Mouse (Mus musculus) forebrain, embryonic 16.5 days (tissue): ENCODE results near the gene Tmem150a. TPM values are rescaled to one million over a fixed set of nuclear protein-coding genes. Genes with fewer than 3 reads are reported as not detected.
A peak's percentile ranks its signal among the peaks of the same experiment; 100 is the strongest.

Experiments used
- ATAC-seq: fragments of 200-750 bp; cut with Nextera tagmentation; 2 replicates; pipeline ENCODE4 v1.8.0; 2017; ENCODE audit warnings: mild to moderate bottlenecking, moderate library complexity
- H3K27ac ChIP-seq: fragments of 300-500 bp; sonication (generic); 2 replicates; pipeline ENCODE4 v1.5.1; 2014; ENCODE audit warnings: low read length, control low read depth
- H3K27me3 ChIP-seq: fragments of 300-500 bp; sonication (generic); replicated peaks from 2 replicates; pipeline ENCODE4 v1.6.1; 2014; ENCODE audit warnings: low read length; ENCODE audit not compliant: control insufficient read depth, insufficient read depth
- H3K36me3 ChIP-seq: fragments of 300-500 bp; sonication (generic); 2 replicates; pipeline ENCODE4 v1.6.1; 2014; ENCODE audit not compliant: control insufficient read depth, insufficient read depth
- H3K4me1 ChIP-seq: fragments of 300-500 bp; sonication (generic); replicated peaks from 2 replicates; pipeline ENCODE4 v1.6.1; 2014; ENCODE audit warnings: low read length; ENCODE audit not compliant: control insufficient read depth, insufficient read depth
- H3K4me2 ChIP-seq: fragments of 300-500 bp; sonication (generic); 2 replicates; pipeline ENCODE4 v1.6.1; 2014; ENCODE audit warnings: mild to moderate bottlenecking, low read length, control low read depth
- H3K4me3 ChIP-seq: fragments of 300-500 bp; sonication (generic); replicated peaks from 2 replicates; pipeline ENCODE4 v1.5.1; 2014; ENCODE audit warnings: mild to moderate bottlenecking, low read length, control low read depth
- H3K9ac ChIP-seq: fragments of 300-500 bp; sonication (generic); replicated peaks from 2 replicates; pipeline ENCODE4 v1.6.1; 2014; ENCODE audit warnings: low read depth, low read length, control low read depth
- H3K9me3 ChIP-seq: fragments of 300-500 bp; sonication (generic); 2 replicates; pipeline ENCODE4 v1.6.1; 2016; ENCODE audit warnings: low read length; ENCODE audit not compliant: control insufficient read depth
- WGBS: fragments of 180-500 bp; shearing (Covaris S2); extraction: QIAGEN DNeasy Blood & Tissue Kit; methylation state at CpG from one replicate; pipeline ENCODE4 v1.1.7; 2014; 5-methylcytosine and 5-hydroxymethylcytosine counted together
- polyA plus RNA-seq: library from polyadenylated mRNA; unstranded; fragments of >200 nt; fragmentation: Nextera tagmentation; extraction: Ambion mirVana; gene quantifications from 2 replicates; pipeline ENCODE4 v1.2.1, GENCODE M21; 2015

Tmem150a gene
- polyA plus RNA-seq, 1 experiment from 2014 or later = 17.9 TPM

GRCm38 (mm10) chr6:72407119-72407518, 51.9 kb downstream of the Tmem150a start:
- ATAC-seq = peak; percentile 45
- WGBS = 2% methylated on average over 5 of the region's 5 CpGs
- no peak overlapping the region for H3K4me3 ChIP-seq
- no peak overlapping the region for H3K9ac ChIP-seq
- no peaks in the 10 kb centered on the region for H3K36me3 ChIP-seq
- no peaks in the 10 kb centered on the region for H3K27me3 ChIP-seq
- H3K4me1 ChIP-seq = no peaks in the 10 kb centered on the region
- no peak overlapping the region for H3K27ac ChIP-seq
- H3K9me3 ChIP-seq = no peaks in the 10 kb centered on the region
- no peak overlapping the region for H3K4me2 ChIP-seq

Other genes with a start within 250 kb of the Tmem150a start
- 2.7 and 3.0 TPM in 2 replicates for gene Atoh8, start 119.9 kb upstream of the Tmem150a start, polyA plus RNA-seq
- gene Sftpb, start 50.8 kb upstream of the Tmem150a start, polyA plus RNA-seq = 0.14 and 0.29 TPM in 2 replicates
- 48.5 and 51.5 TPM in 2 replicates for gene Usp39, start 10.3 kb upstream of the Tmem150a start, polyA plus RNA-seq
- gene 0610030E20Rik, start 8.1 kb upstream of the Tmem150a start, polyA plus RNA-seq = 19.7 and 20.9 TPM in 2 replicates
- gene Rnf181, start 11.5 kb downstream of the Tmem150a start, polyA plus RNA-seq = 127 and 139 TPM in 2 replicates
- gene Vamp5, start 25.0 kb downstream of the Tmem150a start, polyA plus RNA-seq = 10.5 and 12.6 TPM in 2 replicates
- 14.4 and 14.6 TPM in 2 replicates for gene Vamp8, start 35.3 kb downstream of the Tmem150a start, polyA plus RNA-seq
- 16.4 and 17.2 TPM in 2 replicates for gene Ggcx, start 58.9 kb downstream of the Tmem150a start, polyA plus RNA-seq
- 399 TPM in 2 replicates for gene Mat2a, start 84.1 kb downstream of the Tmem150a start, polyA plus RNA-seq
- gene Sh2d6, start 166.3 kb downstream of the Tmem150a start, polyA plus RNA-seq = 0.39 and 0.52 TPM in 2 replicates
- gene Capg, start 188.9 kb downstream of the Tmem150a start, polyA plus RNA-seq = 4.9 and 5.4 TPM in 2 replicates
- 16.9 and 17.0 TPM in 2 replicates for gene Elmod3, start 243.0 kb downstream of the Tmem150a start, polyA plus RNA-seq
- 4.1 and 5.0 TPM in 2 replicates for gene Retsat, start 243.0 kb downstream of the Tmem150a start, polyA plus RNA-seq